Mouse (Mus musculus): ENCODE measurements around the gene Pkd1l3. TPM values are rescaled to one million over a fixed set of nuclear protein-coding genes. Genes with fewer than 3 reads are reported as not detected.

Gene Pkd1l3
- total RNA-seq, 2 experiments from 2014 or later, result 1.9 to 2.3 TPM

GRCm38 (mm10) chr8:109615569-109615968 is 1.3 kb downstream of the Pkd1l3 start:
- DNase-seq (ENCODE audit: extremely low spot score in 1 of 2, low spot score in 1 of 2), result no peak

GRCm38 (mm10) chr8:109628638-109629037 is 14.3 kb downstream of the Pkd1l3 start:
- DNase-seq (ENCODE audit: extremely low spot score in 1 of 2, low spot score in 1 of 2), result no peak

- no peak for DNase-seq (ENCODE audit: extremely low spot score in 1 of 2, low spot score in 1 of 2)
Observed at GRCm38 (mm10) chr8:109632498-109632897, 18.2 kb downstream of the Pkd1l3 start.

GRCm38 (mm10) chr8:109635146-109635545 is 20.8 kb downstream of the Pkd1l3 start:
- no peak for DNase-seq (ENCODE audit: extremely low spot score in 1 of 2, low spot score in 1 of 2)

GRCm38 (mm10) chr8:109638851-109639250 is 24.5 kb downstream of the Pkd1l3 start:
- DNase-seq (ENCODE audit: extremely low spot score in 1 of 2, low spot score in 1 of 2), result no peak

GRCm38 (mm10) chr8:109640410-109640809 is 26.1 kb downstream of the Pkd1l3 start:
- DNase-seq (ENCODE audit: extremely low spot score in 1 of 2, low spot score in 1 of 2), result no peak

DNA sequence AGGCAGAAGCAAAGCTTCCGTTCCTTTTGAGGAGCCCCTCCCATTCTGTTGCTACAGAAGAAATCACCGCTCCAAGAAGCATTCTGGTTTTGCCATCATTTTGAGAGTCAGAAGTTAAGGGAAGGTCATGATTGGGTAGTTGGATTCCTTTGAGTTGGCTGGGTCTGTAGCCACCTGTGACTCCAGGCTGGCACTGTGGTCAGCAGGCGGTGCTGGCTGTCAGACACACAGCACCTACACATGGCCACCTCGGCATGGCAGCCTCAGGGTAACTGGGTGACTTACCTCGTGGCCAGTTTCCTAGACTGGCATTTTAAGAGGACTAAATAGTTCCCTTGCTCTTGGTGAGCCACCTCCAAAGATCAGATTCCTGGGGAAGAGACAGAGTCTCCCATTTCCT is 26.9 kb downstream of the Pkd1l3 start:
- no peak for DNase-seq (ENCODE audit: extremely low spot score in 1 of 2, low spot score in 1 of 2)

- DNase-seq (ENCODE audit: extremely low spot score in 1 of 2, low spot score in 1 of 2), result no peak
Observed at GRCm38 (mm10) chr8:109647331-109647730, 33.0 kb downstream of the Pkd1l3 start.

DNA sequence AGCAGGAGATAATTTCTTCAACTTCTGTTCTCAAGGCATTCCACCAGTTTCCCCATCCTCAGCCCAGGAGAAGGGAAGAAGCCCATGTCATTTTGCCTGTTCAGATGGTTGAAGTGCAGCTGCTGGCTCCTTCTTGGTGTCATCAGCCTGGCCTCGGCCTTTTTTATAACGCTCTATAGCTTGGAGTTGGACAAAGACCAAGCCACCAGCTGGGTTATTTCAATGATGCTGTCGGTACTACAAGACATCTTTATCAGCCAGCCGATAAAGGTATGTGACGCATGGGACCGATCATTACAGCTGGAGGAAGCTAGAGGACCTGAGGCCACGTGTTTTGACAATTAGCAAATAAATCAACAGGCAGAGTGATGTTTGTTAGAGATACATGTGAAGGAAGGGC is 34.2 kb downstream of the Pkd1l3 start:
- no peak for DNase-seq (ENCODE audit: extremely low spot score in 1 of 2, low spot score in 1 of 2)

DNA sequence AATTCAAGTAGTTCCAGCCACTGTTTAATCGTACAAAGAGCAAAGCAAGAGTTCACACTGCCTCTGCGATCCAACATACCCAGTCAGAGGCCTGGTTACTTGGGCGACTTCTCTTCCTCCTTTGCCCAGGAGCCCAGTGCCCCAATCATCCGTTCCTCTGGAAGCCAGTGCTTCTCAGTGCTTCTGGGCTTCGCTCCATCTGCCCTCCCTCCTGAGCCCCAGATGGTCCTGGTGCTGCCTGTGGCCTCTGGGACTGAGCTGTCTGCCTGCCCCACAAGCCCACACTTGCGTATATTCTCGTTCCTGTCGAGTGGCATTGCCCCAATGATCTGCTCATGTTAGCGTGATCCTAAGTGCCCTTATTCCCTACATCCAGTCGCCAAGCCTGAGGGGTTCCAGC is 36.5 kb downstream of the Pkd1l3 start:
- no peak for DNase-seq (ENCODE audit: extremely low spot score in 1 of 2, low spot score in 1 of 2)

DNA sequence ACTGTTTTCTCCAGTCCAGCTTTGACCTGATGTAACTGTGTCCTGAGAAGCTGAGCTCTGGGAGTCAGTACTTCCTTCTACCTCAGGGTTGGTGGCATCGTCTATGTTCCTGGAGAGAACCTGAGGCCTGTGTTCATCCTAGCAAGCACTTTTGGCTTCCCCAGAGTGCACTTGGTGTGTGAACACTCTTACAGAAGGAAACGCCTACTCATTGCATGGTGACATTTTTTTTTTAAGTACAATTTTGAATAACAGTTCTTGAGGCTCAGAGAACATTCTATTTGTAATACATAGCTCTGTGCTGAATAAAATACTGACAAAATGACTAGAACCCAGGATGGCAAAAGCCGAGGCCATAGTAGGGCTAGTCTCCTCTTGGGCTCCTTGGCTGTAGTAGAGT is 42.5 kb downstream of the Pkd1l3 start:
- no peak for DNase-seq (ENCODE audit: extremely low spot score in 1 of 2, low spot score in 1 of 2)

GRCm38 (mm10) chr8:109662328-109662727 is 48.0 kb downstream of the Pkd1l3 start:
- no peak for DNase-seq (ENCODE audit: extremely low spot score in 1 of 2, low spot score in 1 of 2)

GRCm38 (mm10) chr8:109666616-109667015 is 52.3 kb downstream of the Pkd1l3 start:
- DNase-seq (ENCODE audit: extremely low spot score in 1 of 2, low spot score in 1 of 2), result peak; percentile 26 to 33

DNA sequence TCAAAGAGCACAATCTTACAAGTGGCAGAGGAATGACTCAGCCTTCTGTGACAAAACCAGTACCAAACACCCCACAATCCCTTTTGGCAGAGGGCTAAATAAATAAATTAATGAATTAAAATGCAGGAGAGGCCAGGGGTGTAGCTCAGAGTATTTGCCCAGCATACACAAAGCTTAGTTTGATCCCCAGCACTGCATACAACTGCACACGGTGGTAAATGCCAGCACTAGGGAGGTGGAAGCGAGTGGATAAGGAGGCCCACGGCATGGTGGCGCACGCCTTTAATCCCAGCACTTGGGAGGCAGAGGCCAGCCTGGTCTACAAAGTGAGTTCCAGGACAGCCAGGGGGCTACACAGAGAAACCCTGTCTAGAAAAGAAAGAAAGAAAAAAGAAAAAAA is 58.3 kb downstream of the Pkd1l3 start:
- no peak for DNase-seq (ENCODE audit: extremely low spot score in 1 of 2, low spot score in 1 of 2)

DNA sequence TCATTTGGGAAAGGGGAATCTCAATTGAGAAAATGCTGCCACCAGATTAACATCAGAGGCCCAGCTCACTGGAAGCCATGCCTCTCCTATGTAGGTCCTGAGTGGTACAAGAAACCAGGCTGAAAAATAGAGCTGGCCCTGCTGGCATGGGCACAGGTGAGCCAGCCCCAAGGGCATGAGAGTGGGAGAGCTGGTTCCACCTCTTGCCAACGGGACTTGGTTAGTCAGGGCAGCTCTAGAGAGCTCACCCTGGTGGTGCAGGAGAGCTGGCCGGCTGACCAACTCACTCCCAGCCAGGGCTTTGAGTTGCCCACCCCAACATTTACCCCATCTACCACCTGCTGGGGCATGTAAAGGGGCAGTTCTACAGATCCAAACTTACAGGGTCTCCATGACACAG is 59.3 kb downstream of the Pkd1l3 start:
- DNase-seq (ENCODE audit: extremely low spot score in 1 of 2, low spot score in 1 of 2), result no peak

GRCm38 (mm10) chr8:109675896-109676643 is 61.8 kb downstream of the Pkd1l3 start:
- no peak for DNase-seq (ENCODE audit: extremely low spot score in 1 of 2, low spot score in 1 of 2)

- DNase-seq (ENCODE audit: extremely low spot score in 1 of 2, low spot score in 1 of 2), result no peak
Observed at GRCm38 (mm10) chr8:109681535-109681934, 67.2 kb downstream of the Pkd1l3 start.

- no peak for DNase-seq (ENCODE audit: extremely low spot score in 1 of 2, low spot score in 1 of 2)
Observed at GRCm38 (mm10) chr8:109682120-109682519, 67.8 kb downstream of the Pkd1l3 start.

DNA sequence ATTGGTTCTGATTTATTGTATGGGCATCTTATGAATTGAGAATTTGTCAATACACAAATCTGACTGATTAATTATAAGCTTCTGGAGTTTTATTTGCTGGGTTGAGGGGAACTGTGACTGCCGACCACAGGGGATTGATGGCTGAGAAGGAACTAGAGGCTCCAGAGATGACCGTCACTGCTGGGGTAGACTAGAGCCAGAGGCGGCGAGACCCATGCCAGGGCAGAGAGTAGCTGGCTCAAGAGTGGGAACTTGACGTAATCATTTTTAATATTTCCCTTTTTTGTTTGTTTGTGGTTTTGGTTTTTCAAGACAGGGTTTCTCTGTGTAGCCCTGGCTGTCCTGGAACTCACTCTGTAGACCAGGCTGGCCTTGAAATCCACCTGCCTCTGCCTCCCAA is 72.9 kb downstream of the Pkd1l3 start:
- DNase-seq (ENCODE audit: extremely low spot score in 1 of 2, low spot score in 1 of 2), result no peak

GRCm38 (mm10) chr8:109691769-109692168 is 77.5 kb downstream of the Pkd1l3 start:
- no peak for DNase-seq (ENCODE audit: extremely low spot score in 1 of 2, low spot score in 1 of 2)

GRCm38 (mm10) chr8:109692443-109693145 is 78.3 kb downstream of the Pkd1l3 start:
- peak in 1 of 2 experiments; percentile 54 for DNase-seq (ENCODE audit: extremely low spot score in 1 of 2, low spot score in 1 of 2)

All from layer of hippocampus, postnatal 25 days (tissue).